Mouse (Mus musculus): Measurements from ENCODE around the gene Ankrd35. TPM values are rescaled to one million over a fixed set of nuclear protein-coding genes. Genes with fewer than 3 reads are reported as not detected.

Gene Ankrd35
- polyA plus RNA-seq, 1 experiment from 2014 or later = 0.16 TPM

- ATAC-seq (ENCODE audit: insufficient read depth, low FRiP score, low TSS enrichment) (no peak), DNase-seq (ENCODE audit: low spot score) (no peak)
- Histone ChIP-seq H3K27me3 (ENCODE audit: control insufficient read depth, insufficient read depth, low read length) (no peaks in the 10 kb centered on the region; the same call in 1 of the 2 replicates), H3K27ac (ENCODE audit: low read depth, low read length) (no peak overlapping the region), H3K9me3 (ENCODE audit: control insufficient read depth, low read length) (no peaks in the 10 kb centered on the region), H3K4me3 (ENCODE audit: low read depth, low read length) (no peak overlapping the region), H3K4me1 (ENCODE audit: control insufficient read depth, insufficient read depth, low read length) (0 out of 2 replicates have a peak, but pooled peaks cover 2% of the 10 kb centered on the region), H3K4me2 (ENCODE audit: low read depth) (no peak overlapping the region), H3K36me3 (ENCODE audit: control insufficient read depth, insufficient read depth, low read length) (no peaks in the 10 kb centered on the region), H3K9ac (ENCODE audit: low read length) (no peak overlapping the region)
- 42% methylated on average over 1 of the region's 1 CpGs for WGBS
Measured at GRCm38 (mm10) chr3:96667316-96667715, 2.6 kb upstream of the Ankrd35 start.

- H3K36me3 ChIP-seq (ENCODE audit: control insufficient read depth, insufficient read depth, low read length) = no peaks in the 10 kb centered on the region
- no peak overlapping the region for H3K4me2 ChIP-seq (ENCODE audit: low read depth)
- H3K9ac ChIP-seq (ENCODE audit: low read length) = no peak overlapping the region
- 0 out of 2 replicates have a peak, but pooled peaks cover 2% of the 10 kb centered on the region for H3K4me1 ChIP-seq (ENCODE audit: control insufficient read depth, insufficient read depth, low read length)
- H3K27me3 ChIP-seq (ENCODE audit: control insufficient read depth, insufficient read depth, low read length) = no peaks in the 10 kb centered on the region; the same call in 1 of the 2 replicates
- H3K27ac ChIP-seq (ENCODE audit: low read depth, low read length) = no peak overlapping the region
- no peak for DNase-seq (ENCODE audit: low spot score)
- H3K9me3 ChIP-seq (ENCODE audit: control insufficient read depth, low read length) = no peaks in the 10 kb centered on the region
- no peak for ATAC-seq (ENCODE audit: insufficient read depth, low FRiP score, low TSS enrichment)
- 94% methylated on average over 5 of the region's 5 CpGs for WGBS
- no peak overlapping the region for H3K4me3 ChIP-seq (ENCODE audit: low read depth, low read length)
Measured at GRCm38 (mm10) chr3:96668424-96669067, 1.4 kb upstream of the Ankrd35 start.

GRCm38 (mm10) chr3:96671519-96671918, 1.6 kb downstream of the Ankrd35 start:
- Histone ChIP-seq H3K4me2 (ENCODE audit: low read depth) (no peak overlapping the region), H3K27ac (ENCODE audit: low read depth, low read length) (no peak overlapping the region), H3K4me1 (ENCODE audit: control insufficient read depth, insufficient read depth, low read length) (0 out of 2 replicates have a peak, but pooled peaks cover 2% of the 10 kb centered on the region), H3K36me3 (ENCODE audit: control insufficient read depth, insufficient read depth, low read length) (no peaks in the 10 kb centered on the region), H3K4me3 (ENCODE audit: low read depth, low read length) (no peak overlapping the region), H3K9ac (ENCODE audit: low read length) (no peak overlapping the region), H3K27me3 (ENCODE audit: control insufficient read depth, insufficient read depth, low read length) (no peaks in the 10 kb centered on the region; the same call in 1 of the 2 replicates), H3K9me3 (ENCODE audit: control insufficient read depth, low read length) (no peaks in the 10 kb centered on the region)
- WGBS = 94% methylated on average over 5 of the region's 5 CpGs
- DNase-seq (ENCODE audit: low spot score) = no peak
- ATAC-seq (ENCODE audit: insufficient read depth, low FRiP score, low TSS enrichment) = no peak

- Histone ChIP-seq H3K9ac (ENCODE audit: low read length) (no peak overlapping the region), H3K36me3 (ENCODE audit: control insufficient read depth, insufficient read depth, low read length) (no peaks in the 10 kb centered on the region), H3K4me3 (ENCODE audit: low read depth, low read length) (no peak overlapping the region), H3K9me3 (ENCODE audit: control insufficient read depth, low read length) (no peaks in the 10 kb centered on the region), H3K4me1 (ENCODE audit: control insufficient read depth, insufficient read depth, low read length) (0 out of 2 replicates have a peak, but pooled peaks cover 2% of the 10 kb centered on the region), H3K27ac (ENCODE audit: low read depth, low read length) (no peak overlapping the region), H3K27me3 (ENCODE audit: control insufficient read depth, insufficient read depth, low read length) (no peaks in the 10 kb centered on the region; the same call in 1 of the 2 replicates), H3K4me2 (ENCODE audit: low read depth) (no peak overlapping the region)
- no peak for DNase-seq (ENCODE audit: low spot score)
- no peak for ATAC-seq (ENCODE audit: insufficient read depth, low FRiP score, low TSS enrichment)
- 69% methylated on average over 4 of the region's 4 CpGs for WGBS
Measured at GRCm38 (mm10) chr3:96673514-96673913, 3.6 kb downstream of the Ankrd35 start.

GRCm38 (mm10) chr3:96674442-96674841, 4.5 kb downstream of the Ankrd35 start:
- H3K9ac ChIP-seq (ENCODE audit: low read length) = no peak overlapping the region
- ATAC-seq (ENCODE audit: insufficient read depth, low FRiP score, low TSS enrichment) = no peak
- H3K4me2 ChIP-seq (ENCODE audit: low read depth) = no peak overlapping the region
- no peaks in the 10 kb centered on the region for H3K36me3 ChIP-seq (ENCODE audit: control insufficient read depth, insufficient read depth, low read length)
- no peak overlapping the region; the same call in 1 of the 2 replicates for H3K27ac ChIP-seq (ENCODE audit: low read depth, low read length)
- no peak overlapping the region for H3K4me3 ChIP-seq (ENCODE audit: low read depth, low read length)
- no peaks in the 10 kb centered on the region for H3K9me3 ChIP-seq (ENCODE audit: control insufficient read depth, low read length)
- H3K27me3 ChIP-seq (ENCODE audit: control insufficient read depth, insufficient read depth, low read length) = no peaks in the 10 kb centered on the region; the same call in 1 of the 2 replicates
- DNase-seq (ENCODE audit: low spot score) = no peak
- 49% methylated on average over 8 of the region's 8 CpGs for WGBS
- H3K4me1 ChIP-seq (ENCODE audit: control insufficient read depth, insufficient read depth, low read length) = 0 out of 2 replicates have a peak, but pooled peaks cover 2% of the 10 kb centered on the region

- Histone ChIP-seq H3K4me2 (ENCODE audit: low read depth) (no peak overlapping the region), H3K9ac (ENCODE audit: low read length) (no peak overlapping the region), H3K27me3 (ENCODE audit: control insufficient read depth, insufficient read depth, low read length) (no peaks in the 10 kb centered on the region; the same call in 1 of the 2 replicates), H3K36me3 (ENCODE audit: control insufficient read depth, insufficient read depth, low read length) (no peaks in the 10 kb centered on the region), H3K9me3 (ENCODE audit: control insufficient read depth, low read length) (no peaks in the 10 kb centered on the region), H3K4me1 (ENCODE audit: control insufficient read depth, insufficient read depth, low read length) (0 out of 2 replicates have a peak, but pooled peaks cover 2% of the 10 kb centered on the region), H3K27ac (ENCODE audit: low read depth, low read length) (no peak overlapping the region), H3K4me3 (ENCODE audit: low read depth, low read length) (no peak overlapping the region)
- no peak for ATAC-seq (ENCODE audit: insufficient read depth, low FRiP score, low TSS enrichment)
- DNase-seq (ENCODE audit: low spot score) = no peak
- 76% methylated on average over 3 of the region's 3 CpGs for WGBS
Measured at GRCm38 (mm10) chr3:96675171-96675570, 5.2 kb downstream of the Ankrd35 start.

- Histone ChIP-seq H3K27me3 (ENCODE audit: control insufficient read depth, insufficient read depth, low read length) (no peaks in the 10 kb centered on the region; the same call in 1 of the 2 replicates), H3K9ac (ENCODE audit: low read length) (no peak overlapping the region), H3K4me1 (ENCODE audit: control insufficient read depth, insufficient read depth, low read length) (no peaks in the 10 kb centered on the region), H3K9me3 (ENCODE audit: control insufficient read depth, low read length) (no peaks in the 10 kb centered on the region), H3K4me2 (ENCODE audit: low read depth) (no peak overlapping the region), H3K36me3 (ENCODE audit: control insufficient read depth, insufficient read depth, low read length) (no peaks in the 10 kb centered on the region), H3K4me3 (ENCODE audit: low read depth, low read length) (no peak overlapping the region), H3K27ac (ENCODE audit: low read depth, low read length) (no peak overlapping the region)
- DNase-seq (ENCODE audit: low spot score) (no peak), ATAC-seq (ENCODE audit: insufficient read depth, low FRiP score, low TSS enrichment) (no peak)
- 25% methylated on average over 3 of the region's 3 CpGs for WGBS
Measured at GRCm38 (mm10) chr3:96675690-96676089, 5.8 kb downstream of the Ankrd35 start.

- no peaks in the 10 kb centered on the region for H3K4me1 ChIP-seq (ENCODE audit: control insufficient read depth, insufficient read depth, low read length)
- no peak overlapping the region for H3K4me3 ChIP-seq (ENCODE audit: low read depth, low read length)
- H3K9me3 ChIP-seq (ENCODE audit: control insufficient read depth, low read length) = no peaks in the 10 kb centered on the region
- H3K27me3 ChIP-seq (ENCODE audit: control insufficient read depth, insufficient read depth, low read length) = no peaks in the 10 kb centered on the region
- whole genome bisulfite sequencing = 78% methylated on average over 7 of the region's 7 CpGs
- H3K4me2 ChIP-seq (ENCODE audit: low read depth) = no peak overlapping the region
- no peaks in the 10 kb centered on the region for H3K36me3 ChIP-seq (ENCODE audit: control insufficient read depth, insufficient read depth, low read length)
- H3K9ac ChIP-seq (ENCODE audit: low read length) = no peak overlapping the region
- no peak overlapping the region for H3K27ac ChIP-seq (ENCODE audit: low read depth, low read length)
- ATAC-seq (ENCODE audit: insufficient read depth, low FRiP score, low TSS enrichment) = no peak
- DNase-seq (ENCODE audit: low spot score) = no peak
Measured at GRCm38 (mm10) chr3:96678456-96678855, 8.5 kb downstream of the Ankrd35 start.

GRCm38 (mm10) chr3:96679159-96679674, 9.3 kb downstream of the Ankrd35 start:
- no peaks in the 10 kb centered on the region for H3K4me1 ChIP-seq (ENCODE audit: control insufficient read depth, insufficient read depth, low read length)
- no peak for ATAC-seq (ENCODE audit: insufficient read depth, low FRiP score, low TSS enrichment)
- H3K27me3 ChIP-seq (ENCODE audit: control insufficient read depth, insufficient read depth, low read length) = peaks cover 2% of the 10 kb centered on the region; the same call in 1 of the 2 replicates
- WGBS = 35% methylated on average over 5 of the region's 5 CpGs
- H3K4me3 ChIP-seq (ENCODE audit: low read depth, low read length) = no peak overlapping the region
- no peak overlapping the region for H3K9ac ChIP-seq (ENCODE audit: low read length)
- H3K27ac ChIP-seq (ENCODE audit: low read depth, low read length) = no peak overlapping the region
- DNase-seq (ENCODE audit: low spot score) = no peak
- H3K36me3 ChIP-seq (ENCODE audit: control insufficient read depth, insufficient read depth, low read length) = no peaks in the 10 kb centered on the region
- no peaks in the 10 kb centered on the region for H3K9me3 ChIP-seq (ENCODE audit: control insufficient read depth, low read length)
- H3K4me2 ChIP-seq (ENCODE audit: low read depth) = no peak overlapping the region
